Mouse (Mus musculus): ENCODE measurements at regions not wholly inside any gene's neighbourhood (a gene's known extent, or its start where the extent isn't known, plus 50 kb on each side); places are given as distances from the start of the nearest gene placed in this dataset.
"Not testable (repeated sequence)": the region's sequence is repeated elsewhere in the genome, so short reads cannot be mapped to it uniquely, and the experiment has no call there.

GRCm38 (mm10) chrX:50675356-50675755, 165.5 kb upstream of the Stk26 start:
- no peak for DNase-seq (ENCODE audit: low spot score in 2 of 2)

DNA sequence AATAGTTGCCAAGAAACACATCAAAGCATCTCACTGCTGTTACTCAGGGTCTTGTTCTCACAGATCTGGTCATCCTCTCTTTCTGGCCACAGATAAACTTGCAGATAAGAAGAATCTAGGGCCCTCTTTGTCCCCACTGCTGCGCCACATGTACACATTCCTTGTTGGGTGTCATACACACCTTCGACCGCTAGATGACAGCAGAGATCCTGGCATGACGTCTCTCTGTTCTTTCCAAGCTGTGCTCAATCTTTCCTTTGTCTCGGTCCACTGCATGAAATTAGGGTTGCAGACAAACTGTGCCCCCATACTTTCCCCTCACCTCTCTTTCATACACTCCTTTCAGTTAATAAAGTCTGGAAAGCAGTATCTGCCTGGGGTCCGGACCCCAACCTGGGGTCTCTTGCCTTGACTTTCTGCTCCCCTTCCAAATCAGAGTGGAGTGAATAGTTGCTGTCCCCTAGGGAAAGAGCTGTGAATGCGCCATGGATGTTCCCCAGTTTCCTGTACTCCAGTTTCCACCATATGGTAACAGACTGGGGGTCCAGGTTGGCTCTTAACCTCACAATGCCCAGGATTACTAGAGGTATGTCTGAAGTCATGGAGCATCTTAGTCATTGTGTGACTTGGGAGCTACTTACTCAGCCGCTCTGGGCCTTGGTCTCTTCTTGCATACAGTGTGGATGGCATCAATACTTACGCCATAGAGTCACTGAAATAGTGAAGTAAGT, 182.8 kb upstream of the Stk26 start:
- DNase-seq (ENCODE audit: low spot score in 2 of 2) = peak; percentile 48

GRCm38 (mm10) chrX:50657180-50657834, 183.5 kb upstream of the Stk26 start:
- no peak for DNase-seq (ENCODE audit: low spot score in 2 of 2)

DNA sequence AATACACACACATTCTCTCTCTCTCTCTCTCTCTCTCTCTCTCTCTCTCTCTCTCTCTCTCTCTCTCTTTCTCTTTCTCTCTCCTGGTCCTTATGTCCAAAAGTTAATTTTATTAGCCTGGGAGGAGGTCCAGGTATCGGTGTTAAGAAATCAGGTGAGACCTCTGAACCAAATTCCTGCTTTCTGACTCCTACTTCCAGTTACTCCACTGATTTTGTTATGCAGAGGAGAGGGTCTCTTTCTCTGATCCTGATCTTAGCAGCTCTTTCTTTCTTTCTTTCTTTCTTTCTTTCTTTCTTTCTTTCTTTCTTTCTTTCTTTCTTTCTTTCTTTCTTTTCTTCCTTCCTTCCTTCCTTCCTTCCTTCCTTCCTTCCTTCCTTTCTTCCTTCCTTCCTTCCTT, 185.5 kb upstream of the Stk26 start:
- DNase-seq (ENCODE audit: low spot score in 2 of 2) = not testable (repeated sequence)

- no peak for DNase-seq (ENCODE audit: low spot score in 2 of 2)
Observed at GRCm38 (mm10) chrX:50641347-50641746, 199.5 kb upstream of the Stk26 start.

GRCm38 (mm10) chrX:50635634-50636033, 205.2 kb upstream of the Stk26 start:
- no peak for DNase-seq (ENCODE audit: low spot score in 2 of 2)

GRCm38 (mm10) chrX:50634842-50635615, 205.8 kb upstream of the Stk26 start:
- peak; percentile 73 to 81 for DNase-seq (ENCODE audit: low spot score in 2 of 2)

DNA sequence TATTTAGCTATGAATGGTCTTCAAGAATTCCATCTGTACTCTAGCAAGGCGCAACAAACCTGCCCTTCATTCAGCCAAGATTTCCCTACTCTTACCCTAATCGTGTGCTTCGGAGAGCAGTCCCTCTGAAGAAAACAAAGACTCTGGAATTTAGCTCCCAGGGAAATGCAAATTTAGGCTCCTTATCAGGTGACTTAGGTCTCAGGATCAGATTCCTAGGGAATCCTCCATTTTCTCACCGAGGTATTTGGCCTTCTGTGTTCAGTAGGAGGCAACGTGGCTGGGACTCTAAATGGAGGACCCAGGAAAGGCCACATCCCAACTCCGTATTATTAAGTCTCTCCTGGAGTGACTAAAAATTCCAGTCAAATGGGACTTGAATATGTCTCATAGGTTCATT, 204.2 kb upstream of the Olfr1324 start:
- no peak for DNase-seq (ENCODE audit: low spot score in 2 of 2)

GRCm38 (mm10) chrX:50625336-50625735, 197.0 kb upstream of the Olfr1324 start:
- no peak for DNase-seq (ENCODE audit: low spot score in 2 of 2)

GRCm38 (mm10) chrX:50622984-50623455, 194.7 kb upstream of the Olfr1324 start:
- DNase-seq (ENCODE audit: low spot score in 2 of 2) = peak in 1 of 2 experiments; percentile 85

- no peak for DNase-seq (ENCODE audit: low spot score in 2 of 2)
Observed at GRCm38 (mm10) chrX:50620909-50621308, 192.6 kb upstream of the Olfr1324 start.

GRCm38 (mm10) chrX:50619919-50620318, 191.6 kb upstream of the Olfr1324 start:
- DNase-seq (ENCODE audit: low spot score in 2 of 2) = peak in 1 of 2 experiments; percentile 83

GRCm38 (mm10) chrX:50618936-50619335, 190.6 kb upstream of the Olfr1324 start:
- no peak for DNase-seq (ENCODE audit: low spot score in 2 of 2)

GRCm38 (mm10) chrX:50616920-50617319, 188.6 kb upstream of the Olfr1324 start:
- peak in 1 of 2 experiments; percentile 86 for DNase-seq (ENCODE audit: low spot score in 2 of 2)

DNA sequence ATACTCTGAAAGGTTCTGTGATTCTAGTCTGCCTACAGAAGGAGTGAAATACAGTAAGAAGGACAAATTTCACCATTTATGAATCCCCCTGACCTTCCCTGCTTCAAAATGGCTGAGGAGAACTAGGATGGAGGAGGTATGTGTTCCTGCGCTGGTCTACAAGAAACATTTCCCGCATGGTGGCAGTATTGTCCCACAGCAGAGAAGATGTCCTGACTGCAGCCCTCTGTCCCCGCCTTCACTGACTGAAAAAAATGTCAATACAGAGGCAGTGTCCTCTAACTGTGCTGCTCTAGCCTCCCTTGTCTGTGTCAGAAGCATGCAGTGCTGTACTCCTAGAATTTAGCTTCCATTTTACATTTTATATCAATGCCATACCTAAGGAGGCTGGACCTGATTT, 186.6 kb upstream of the Olfr1324 start:
- DNase-seq (ENCODE audit: low spot score in 2 of 2) = peak in 1 of 2 experiments; percentile 72

- DNase-seq (ENCODE audit: low spot score in 2 of 2) = peak in 1 of 2 experiments; percentile 59
Observed at GRCm38 (mm10) chrX:50614367-50614766, 186.1 kb upstream of the Olfr1324 start.

DNA sequence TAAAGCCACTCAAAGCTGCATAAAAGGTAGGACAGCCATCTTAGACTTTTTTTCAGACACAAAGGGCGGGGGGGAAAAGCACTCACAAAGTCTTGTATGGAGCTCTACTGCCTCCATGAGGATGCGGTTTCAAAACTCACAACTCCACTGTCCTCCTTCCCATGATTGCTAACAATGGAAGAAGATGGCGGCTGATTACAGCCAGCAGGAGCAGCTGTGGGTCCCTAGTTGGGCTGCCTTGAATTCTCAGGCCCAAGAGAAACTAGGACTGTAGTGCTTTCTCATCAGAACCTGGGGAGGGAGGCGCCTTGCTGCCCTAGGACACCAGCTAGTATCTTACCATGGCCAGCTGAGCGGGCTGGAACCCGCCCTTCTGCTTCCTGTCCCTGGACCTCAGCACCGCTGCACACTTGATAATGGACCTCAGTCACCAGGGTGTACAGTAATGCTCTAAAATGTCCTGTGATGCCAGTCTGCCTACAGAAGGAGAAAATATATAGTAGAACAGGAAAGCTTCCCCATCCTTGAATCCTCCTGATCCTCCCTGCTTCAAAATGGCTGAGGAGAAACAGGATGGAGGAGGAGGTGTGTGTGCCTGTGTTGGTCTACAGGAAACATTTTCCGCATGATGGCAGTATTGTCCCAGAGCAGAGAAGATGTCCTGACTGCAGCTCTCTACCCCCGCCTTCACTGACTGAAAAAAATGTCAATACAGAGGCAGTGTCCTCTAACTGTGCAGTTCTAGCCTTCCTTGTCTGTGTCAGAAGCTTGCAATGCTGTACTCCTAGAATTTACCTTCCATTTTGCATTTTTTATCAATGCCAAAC, 183.7 kb upstream of the Olfr1324 start:
- DNase-seq (ENCODE audit: low spot score in 2 of 2) = peak in 1 of 2 experiments; percentile 79

DNA sequence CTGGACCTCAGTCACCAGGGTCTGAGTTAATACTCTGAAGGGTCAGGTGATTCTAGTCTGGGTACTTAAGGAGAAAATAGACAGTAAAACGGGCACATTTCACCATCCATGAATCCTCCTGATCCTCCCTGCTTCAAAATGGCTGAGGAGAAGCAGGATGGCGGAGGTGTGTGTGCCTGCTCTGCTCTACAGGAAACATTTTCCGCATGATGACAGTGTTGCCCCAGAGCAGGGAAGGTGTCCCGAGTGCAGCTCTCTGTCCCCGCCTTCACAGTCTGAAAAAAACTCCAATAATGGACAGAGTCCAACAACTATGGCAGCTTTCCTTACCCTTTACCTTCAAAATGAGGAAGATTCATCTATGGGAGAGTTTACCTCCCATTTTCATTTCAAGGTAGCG, 179.8 kb upstream of the Olfr1324 start:
- not testable (repeated sequence) for DNase-seq (ENCODE audit: low spot score in 2 of 2)

DNA sequence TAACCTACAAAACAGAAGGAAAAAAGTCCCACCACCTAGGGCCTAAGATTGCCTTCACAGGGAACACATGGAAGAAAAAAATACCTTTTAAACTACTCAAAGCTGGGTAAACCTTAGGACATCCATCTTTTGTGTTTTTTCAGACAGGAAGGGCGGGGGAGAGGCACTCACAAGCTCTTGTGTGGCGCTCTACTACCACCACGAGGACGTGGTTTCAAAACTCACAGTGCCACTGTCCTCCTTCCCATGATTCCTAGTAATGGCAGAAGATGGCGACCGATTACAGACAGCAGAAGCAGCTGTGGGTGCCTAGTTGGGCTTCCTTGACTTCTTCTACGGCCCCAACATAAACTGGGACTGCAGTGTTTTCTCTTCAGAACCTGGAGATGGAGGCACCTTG, 179.3 kb upstream of the Olfr1324 start:
- DNase-seq (ENCODE audit: low spot score in 2 of 2) = peak in 1 of 2 experiments; percentile 84

- DNase-seq (ENCODE audit: low spot score in 2 of 2) = peak in 1 of 2 experiments; percentile 81
Observed at GRCm38 (mm10) chrX:50605517-50605916, 177.2 kb upstream of the Olfr1324 start.

GRCm38 (mm10) chrX:50604995-50605394, 176.7 kb upstream of the Olfr1324 start:
- DNase-seq (ENCODE audit: low spot score in 2 of 2) = peak in 1 of 2 experiments; percentile 79
